Mouse (Mus musculus) kidney, postnatal 10 days (tissue): ENCODE measurements at regions not wholly inside any gene's neighbourhood (a gene's known extent, or its start where the extent isn't known, plus 50 kb on each side); places are given as distances from the start of the nearest gene placed in this dataset.

Source experiments
- DNase-seq: peaks from one replicate; pipeline ENCODE4 v3.0.0; 2021; ENCODE audit warnings: mixed read lengths

DNA sequence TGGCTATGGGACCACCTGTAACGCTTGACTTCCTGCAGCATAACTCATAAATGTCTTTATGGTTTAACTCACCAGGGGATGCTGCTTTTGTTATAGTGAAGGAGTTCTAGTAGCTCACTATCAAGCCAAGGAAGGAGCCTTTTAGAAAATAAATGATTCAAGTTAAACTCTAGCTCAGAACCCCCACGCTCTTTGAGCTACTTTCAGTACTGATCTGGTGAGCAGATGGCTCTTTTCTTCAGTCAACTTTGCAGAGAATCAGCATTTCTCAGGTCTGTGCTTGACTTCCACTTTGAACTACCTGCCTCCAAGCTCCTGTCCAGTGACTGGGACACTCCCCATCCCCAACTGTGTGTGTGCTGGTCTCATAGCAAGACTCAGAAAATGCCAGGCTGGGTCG, 694.3 kb upstream of the Tmpo start:
- DNase-seq = no peak

DNA sequence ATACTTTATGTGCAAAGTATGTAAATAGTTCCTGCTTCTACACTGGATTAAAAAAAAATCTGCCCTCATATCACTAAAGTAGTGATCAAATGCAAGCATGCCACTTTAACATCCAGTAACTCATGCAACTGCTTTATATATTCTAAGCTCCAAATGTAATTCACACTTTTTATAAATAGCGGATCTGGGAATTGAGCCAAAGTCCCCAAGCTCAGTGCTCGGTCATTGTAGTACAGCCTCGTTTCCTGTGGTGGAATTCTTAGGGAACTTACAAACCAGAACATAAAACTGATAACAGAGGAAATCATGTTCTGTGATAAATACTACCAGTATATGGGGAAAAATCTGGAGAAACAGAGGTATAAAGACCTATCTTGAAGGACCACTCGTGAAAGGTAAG, 690.1 kb upstream of the Tmpo start:
- DNase-seq = no peak

GRCm38 (mm10) chr10:91858711-91859595, 677.8 kb upstream of the Tmpo start:
- DNase-seq = peak; percentile 17

- DNase-seq = no peak
These were observed 646.0 kb upstream of the Tmpo start for GRCm38 (mm10) chr10:91827074-91827473.

DNA sequence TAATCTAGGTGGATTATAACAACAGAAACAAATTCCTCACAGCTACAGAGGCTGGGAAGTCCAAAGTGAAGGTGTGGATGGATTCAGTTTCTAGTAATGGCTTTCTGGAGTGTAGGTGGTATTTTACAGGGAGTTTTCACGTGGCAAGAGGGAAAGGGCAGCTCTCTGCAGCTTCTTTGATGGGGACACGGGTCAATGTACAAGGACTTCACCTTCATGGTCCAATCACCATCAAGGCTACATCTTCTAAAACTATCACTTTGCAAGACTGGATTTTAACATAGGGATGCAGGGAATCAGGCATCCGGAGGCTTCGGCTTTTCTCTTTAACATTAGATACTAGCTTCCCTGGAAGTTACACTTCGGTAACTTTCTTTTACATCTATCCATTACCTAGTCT, 642.4 kb upstream of the Tmpo start:
- DNase-seq = no peak

DNA sequence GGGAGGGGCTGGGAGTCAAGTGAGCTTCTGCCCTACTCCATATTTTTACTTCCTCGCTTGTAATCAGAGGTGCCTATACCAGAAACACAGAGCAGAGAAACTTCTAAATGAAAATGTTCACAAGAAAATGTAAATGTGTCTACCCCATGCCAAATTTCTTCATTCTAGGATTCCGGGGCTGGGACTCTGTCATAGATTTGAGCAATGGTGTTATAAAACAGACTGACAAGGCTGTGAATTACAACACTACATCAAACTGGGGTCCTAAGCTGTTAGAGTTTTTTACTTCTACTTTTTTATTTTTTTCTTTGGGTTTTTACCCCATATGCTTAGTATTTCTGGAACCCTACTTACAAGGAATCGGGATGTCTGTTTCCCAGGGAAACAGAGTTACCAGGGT, 623.8 kb upstream of the Tmpo start:
- no peak for DNase-seq
